Mouse (Mus musculus): Measurements from ENCODE around the gene Cdc42se1.

Cdc42se1 gene

GRCm38 (mm10) chr3:95223041-95223440 lies 5.5 kb upstream of the Cdc42se1 start:
- in situ Hi-C loops (cut with MseI, MboI), result no loop called here

DNA sequence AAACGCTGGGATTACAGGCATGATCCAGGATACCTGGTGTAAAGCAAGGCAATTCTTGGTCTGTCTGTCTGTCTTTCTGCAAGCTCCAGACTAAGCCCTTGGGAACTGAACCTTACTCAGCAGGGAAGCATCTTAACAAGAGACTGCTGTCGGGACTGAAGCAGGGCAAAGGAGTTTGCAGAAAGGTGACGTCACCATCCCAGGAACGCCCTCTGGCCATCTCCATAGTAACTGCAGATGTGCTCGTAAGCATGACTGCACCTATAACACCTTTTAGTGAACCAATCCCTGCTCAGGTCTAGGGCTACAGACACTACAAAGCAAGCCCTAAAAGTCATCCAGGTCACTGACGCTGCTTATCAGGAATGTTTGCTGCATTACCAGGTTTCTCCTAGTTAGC lies 4.2 kb upstream of the Cdc42se1 start:
- in situ Hi-C loops (cut with MseI, MboI), result no loop called here

DNA sequence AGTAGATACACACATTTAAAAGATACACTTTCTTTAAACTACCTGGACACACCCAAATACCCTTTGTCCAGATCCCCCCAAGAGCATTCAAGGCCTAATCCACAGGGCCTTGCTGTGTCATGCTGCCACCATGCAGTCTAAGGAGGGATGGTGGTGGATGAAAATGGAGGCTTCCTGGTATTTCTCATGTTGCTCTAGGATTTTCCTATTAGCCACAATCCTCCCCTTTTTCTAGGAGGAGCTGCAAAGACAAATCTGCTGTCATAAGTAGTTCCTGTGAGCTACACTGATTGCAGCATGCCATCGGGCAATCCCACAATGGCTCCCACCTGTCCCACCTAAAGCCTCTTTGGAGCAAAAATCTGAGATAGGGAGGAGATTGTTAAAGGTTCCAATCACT lies 1.3 kb upstream of the Cdc42se1 start:
- in situ Hi-C loops (cut with MseI, MboI), result no loop called here

DNA sequence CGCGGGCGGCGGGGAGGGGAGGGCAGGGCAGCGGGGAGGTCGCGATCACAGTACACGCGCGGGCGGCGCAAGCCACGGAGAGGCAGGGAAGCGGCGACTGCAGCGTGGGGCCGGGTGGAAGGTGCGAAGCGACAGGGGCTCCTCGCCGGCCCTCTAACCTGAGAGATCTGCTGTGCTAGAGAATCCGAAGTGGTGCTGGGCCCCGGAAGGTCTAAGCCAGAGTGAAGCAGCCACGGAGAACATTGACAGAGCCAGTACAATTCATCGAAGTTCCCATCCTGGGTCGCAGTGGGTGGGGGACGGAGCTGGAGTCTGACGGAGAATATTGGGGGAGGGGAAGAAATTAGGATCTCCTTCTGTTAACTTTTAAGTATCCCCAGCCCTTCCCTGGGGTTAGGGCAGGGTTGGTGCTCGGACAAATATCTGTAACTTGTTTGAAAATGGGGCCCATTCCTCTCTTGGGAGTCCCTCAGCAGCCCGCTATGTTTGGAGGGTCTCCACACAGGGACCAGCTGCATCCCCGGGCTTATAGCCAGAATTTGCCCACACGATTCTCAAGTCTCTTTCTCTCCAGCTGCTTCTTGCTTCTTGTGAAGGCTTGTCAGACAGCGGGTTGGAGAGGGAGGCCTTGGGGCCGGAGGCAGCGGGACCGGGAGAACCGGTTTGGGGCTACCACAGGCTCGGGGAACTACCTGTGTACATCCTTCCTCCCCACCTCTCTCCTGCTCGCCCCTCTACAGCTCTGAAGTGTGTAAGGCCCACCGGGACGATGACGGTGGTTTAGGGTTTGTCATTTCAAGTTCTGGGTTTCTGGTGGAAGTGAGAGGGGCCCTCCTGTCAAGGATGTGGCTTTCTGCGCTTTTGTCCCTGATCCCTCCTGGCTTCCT lies 605 bp downstream of the Cdc42se1 start:
- in situ Hi-C loops (cut with MseI, MboI), result no loop called here

DNA sequence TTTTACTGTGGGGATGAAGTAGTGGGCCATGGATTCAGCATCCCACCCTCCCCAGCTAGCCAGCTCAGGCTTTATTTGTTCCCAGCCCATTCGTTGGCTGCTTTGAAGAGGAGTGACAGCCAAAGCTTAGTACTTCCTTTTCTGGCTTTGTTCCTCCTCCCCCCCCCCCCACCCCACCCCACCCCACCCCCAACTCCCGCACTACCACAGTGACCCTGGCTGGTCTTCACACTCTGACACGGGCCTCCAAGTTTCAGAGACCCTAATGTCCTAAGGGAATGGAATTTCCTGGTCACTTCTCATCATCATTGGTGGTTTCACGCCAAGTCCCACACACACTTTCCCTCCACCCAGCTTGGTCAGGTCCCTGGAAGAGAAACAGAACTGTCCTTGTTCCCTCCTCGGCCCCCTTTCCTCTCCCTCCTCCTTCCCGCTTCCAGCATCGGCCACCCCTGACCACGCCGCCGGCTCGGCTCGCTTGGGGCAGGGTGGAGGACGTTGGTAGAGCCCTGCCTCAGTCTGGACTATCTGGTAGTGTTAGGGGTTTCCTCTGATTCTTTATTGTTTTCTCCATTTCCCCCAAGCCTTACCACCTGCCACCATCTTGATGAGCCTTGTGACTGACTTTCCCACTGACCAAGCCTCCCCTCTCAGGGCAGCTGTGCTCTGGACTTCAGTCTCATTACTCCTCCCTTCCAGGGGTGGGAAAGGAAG lies 1.4 kb downstream of the Cdc42se1 start:
- in situ Hi-C loops (cut with MseI, MboI), result no loop called here

GRCm38 (mm10) chr3:95230495-95231297 lies 2.2 kb downstream of the Cdc42se1 start:
- in situ Hi-C loops (cut with MseI, MboI), result no loop called here

- in situ Hi-C loops (cut with MseI, MboI), result no loop called here
Observed at GRCm38 (mm10) chr3:95231298-95232221, 3.0 kb downstream of the Cdc42se1 start, which contains the start of gene Mllt11. Gene Mllt11 (minus strand): TSS chr3:95232171.

DNA sequence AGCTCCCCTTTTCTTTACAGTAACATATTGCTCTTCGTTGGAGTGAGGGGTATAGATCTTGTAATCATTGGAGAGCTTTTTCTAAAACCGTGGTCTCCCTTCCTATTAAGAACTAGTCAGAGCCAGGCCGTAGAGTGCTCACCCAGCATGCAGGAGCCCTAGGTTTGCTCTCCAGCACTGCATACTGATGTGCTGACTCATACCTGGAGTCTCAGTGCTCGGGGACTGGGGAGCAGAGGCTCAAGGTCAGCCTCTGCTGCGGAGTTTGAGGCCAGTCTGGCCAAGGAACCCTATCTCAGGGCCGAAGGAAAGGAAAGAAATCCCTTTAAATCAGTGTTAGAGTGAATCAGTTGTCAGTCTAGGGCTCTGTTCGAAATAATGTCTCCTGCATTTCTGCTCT lies 4.2 kb downstream of the Cdc42se1 start:
- in situ Hi-C loops (cut with MseI, MboI), result no loop called here

- in situ Hi-C loops (cut with MseI, MboI), result no loop called here
Observed at GRCm38 (mm10) chr3:95233303-95233980, 4.9 kb downstream of the Cdc42se1 start.

DNA sequence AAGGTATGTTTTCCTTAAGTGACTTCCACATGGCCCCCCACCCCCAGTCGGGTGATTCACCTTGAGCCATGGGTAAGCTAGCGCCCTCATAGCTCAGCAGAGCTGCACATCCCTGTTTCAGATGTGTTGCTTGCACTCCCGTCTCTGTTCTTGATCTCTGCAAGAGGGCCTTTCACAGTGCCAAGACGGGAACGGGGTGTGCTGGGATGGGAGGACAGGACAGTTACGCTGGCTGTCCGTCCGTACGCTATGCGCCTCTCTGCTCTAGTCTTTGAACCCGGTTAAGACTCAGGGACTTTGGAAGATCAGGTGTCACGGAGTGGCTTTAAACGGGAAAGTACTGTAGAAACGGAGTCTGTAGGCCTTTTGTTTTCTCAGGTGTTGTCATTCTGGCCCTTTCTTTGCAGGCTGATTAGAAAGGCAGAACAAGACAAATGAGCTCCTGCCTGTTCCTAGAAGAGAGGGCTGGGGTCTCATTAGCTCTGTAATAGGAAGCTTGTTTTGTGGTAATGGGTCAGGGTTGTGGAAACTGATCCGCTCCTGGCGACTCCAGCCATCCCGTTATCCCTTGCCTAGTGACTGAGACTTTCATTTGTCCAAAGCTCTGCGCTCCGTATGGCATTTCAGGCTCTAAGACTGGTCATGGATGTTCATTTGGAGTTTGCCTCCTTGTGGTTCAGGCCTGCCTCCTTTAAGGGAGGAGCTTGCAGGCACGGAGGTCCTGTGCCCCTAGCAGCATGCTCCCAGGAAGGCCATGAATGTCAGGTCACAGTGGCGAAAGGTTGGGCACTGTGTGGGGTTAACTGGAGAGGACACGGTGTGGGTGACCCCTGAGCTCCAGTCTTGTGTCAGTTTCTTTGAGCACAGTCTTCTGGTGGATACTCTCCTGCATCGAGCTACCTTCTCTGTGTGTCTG lies 7.1 kb downstream of the Cdc42se1 start:
- in situ Hi-C loops (cut with MseI, MboI), result no loop called here

GRCm38 (mm10) chr3:95237541-95238099 lies 9.1 kb downstream of the Cdc42se1 start:
- in situ Hi-C loops (cut with MseI, MboI), result no loop called here

- in situ Hi-C loops (cut with MseI, MboI), result no loop called here
Observed at GRCm38 (mm10) chr3:95239022-95239421, 10.5 kb downstream of the Cdc42se1 start.

DNA sequence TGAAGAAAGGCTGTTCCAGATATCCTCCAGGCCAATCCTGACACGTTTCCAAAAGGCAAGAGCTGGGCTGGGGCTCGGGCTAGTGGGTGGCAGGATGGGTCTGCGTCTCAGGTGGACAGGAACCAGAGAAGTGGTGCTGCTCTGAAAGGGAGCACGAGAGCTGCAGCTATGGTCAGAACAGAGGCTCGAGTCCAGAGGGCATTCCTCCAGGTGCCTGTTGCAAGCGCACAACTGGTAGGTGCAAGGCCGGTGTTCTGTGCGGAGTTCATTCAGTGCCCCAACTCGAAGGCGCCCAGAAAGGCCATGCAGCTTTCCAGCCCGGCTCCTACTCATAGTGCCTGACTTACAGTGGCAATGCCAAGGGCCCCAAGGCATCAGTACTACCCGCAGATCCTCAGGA lies 11.4 kb downstream of the Cdc42se1 start:
- in situ Hi-C loops (cut with MseI, MboI), result no loop called here

- in situ Hi-C loops (cut with MseI, MboI), result no loop called here
Observed at GRCm38 (mm10) chr3:95240900-95241299, 12.4 kb downstream of the Cdc42se1 start.

DNA sequence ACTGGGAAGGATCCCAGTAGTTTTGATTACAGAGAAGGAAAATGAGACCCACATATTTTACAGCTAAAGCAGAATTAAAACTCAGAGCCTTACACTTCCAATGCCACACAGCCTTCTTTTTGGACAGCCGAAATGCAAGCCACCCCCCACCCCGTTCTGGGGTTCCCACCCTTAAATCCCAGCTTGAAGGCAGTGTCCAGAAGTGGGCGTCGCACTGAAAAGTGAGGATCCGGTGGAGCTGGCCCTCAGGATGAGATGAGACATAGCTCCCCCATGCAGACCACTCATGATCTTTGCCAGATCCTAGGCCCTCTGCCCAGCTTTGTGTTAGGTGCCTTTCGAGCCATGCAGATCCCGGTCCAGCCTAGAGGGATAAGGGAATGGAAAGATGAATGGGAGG lies 13.0 kb downstream of the Cdc42se1 start, which contains the start of gene Gm128:
Gene Gm128, minus strand, starts transcription at position 101 of the 400 bp plus-strand sequence.
- in situ Hi-C loops (cut with MseI, MboI), result no loop called here

DNA sequence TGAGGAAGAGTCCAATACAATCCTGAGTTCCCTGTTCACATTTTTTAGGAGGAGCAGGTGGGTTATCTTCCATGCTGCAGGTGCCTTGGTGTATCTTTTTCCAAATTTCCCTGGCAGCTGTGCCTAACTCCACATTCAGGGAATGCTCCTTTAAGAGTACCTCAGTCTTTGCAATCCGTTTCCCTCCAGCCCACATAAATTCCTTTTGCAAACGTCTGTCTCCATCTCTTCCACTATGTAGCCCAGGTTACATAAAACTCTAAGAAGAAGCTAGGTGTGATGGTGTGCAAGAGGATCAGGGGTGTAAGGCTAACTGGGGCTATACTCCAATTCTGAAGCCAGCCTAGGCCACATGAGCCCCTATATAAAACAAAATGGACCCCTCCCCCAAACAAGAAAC lies 14.6 kb downstream of the Cdc42se1 start:
- in situ Hi-C loops (cut with MseI, MboI), result no loop called here

- in situ Hi-C loops (cut with MseI, MboI), result no loop called here
Observed at GRCm38 (mm10) chr3:95246465-95247231, 18.1 kb downstream of the Cdc42se1 start.
